Mouse (Mus musculus): ENCODE measurements around the gene Prb1.
"Not testable (repeated sequence)": the region's sequence is repeated elsewhere in the genome, so short reads cannot be mapped to it uniquely, and the experiment has no call there.

Prb1 gene

GRCm38 (mm10) chr6:132210421-132210820, at the start of gene Prb1:
Gene Prb1 (minus strand): TSS chr6:132210521.
- DNase-seq (ENCODE audit: low spot score) = not testable (repeated sequence)

Data from embryo, embryonic 10.5 days (tissue).